Mouse (Mus musculus) ES-E14 (cell line): Measurements from ENCODE around the gene Tfeb. TPM values are rescaled to one million over a fixed set of nuclear protein-coding genes. Genes with fewer than 3 reads are reported as not detected.

Source experiments
- DNase-seq: peaks from one replicate; pipeline ENCODE4 v3.0.0-alpha.2; 2013; ENCODE audit warnings: low read depth, low spot score
- H3K27ac ChIP-seq: 2 replicates; pipeline ENCODE4 v1.5.1; 2012; ENCODE audit warnings: low read depth, mild to moderate bottlenecking, low read length, moderate library complexity, mixed read lengths; ENCODE audit not compliant: poor library complexity, insufficient read depth, severe bottlenecking
- H3K36me3 ChIP-seq: 2 replicates; pipeline ENCODE4 v1.6.1; 2012; ENCODE audit warnings: mild to moderate bottlenecking, low read length, moderate library complexity, mixed read lengths; ENCODE audit not compliant: control insufficient read depth, poor library complexity, insufficient read depth, severe bottlenecking
- H3K4me1 ChIP-seq, 2 experiments: fragments of 150-350 bp in 1 of 2; sonication (generic) in 1 of 2; 2 replicates each; pipeline ENCODE4 v1.6.1; 2012; ENCODE audit warnings: low read length in 2 of 2, mild to moderate bottlenecking in 1 of 2, mixed read lengths in 1 of 2; ENCODE audit not compliant: control insufficient read depth in 2 of 2, insufficient read depth in 2 of 2, poor library complexity in 1 of 2
- H3K4me3 ChIP-seq, 2 experiments: fragments of 150-350 bp in 1 of 2; sonication (generic) in 1 of 2; 2 replicates each; pipeline ENCODE4 v1.5.1; 2012; ENCODE audit warnings: low read length in 2 of 2, low read depth in 1 of 2, mild to moderate bottlenecking in 1 of 2, mixed read lengths in 1 of 2; ENCODE audit not compliant: insufficient read depth in 1 of 2, poor library complexity in 1 of 2, severe bottlenecking in 1 of 2
- H3K9ac ChIP-seq: 2 replicates; pipeline ENCODE4 v1.6.1; 2012; ENCODE audit warnings: low read depth, mild to moderate bottlenecking, low read length, mixed read lengths; ENCODE audit not compliant: poor library complexity, insufficient read depth, severe bottlenecking
- H3K9me3 ChIP-seq: fragments of 150-350 bp; sonication (generic); 2 replicates; pipeline ENCODE4 v1.6.1; 2012; ENCODE audit warnings: low read depth, mild to moderate bottlenecking, low read length; ENCODE audit not compliant: control insufficient read depth, insufficient read depth
- CHD2 ChIP-seq: IDR thresholded peaks from 2 replicates; pipeline ENCODE4 v1.6.1; 2014; ENCODE audit warnings: mild to moderate bottlenecking, low read depth, low read length, inconsistent platforms
- HCFC1 ChIP-seq: IDR thresholded peaks from 2 replicates; pipeline ENCODE4 v1.6.1; 2012; ENCODE audit warnings: low read length, inconsistent platforms, borderline replicate concordance; ENCODE audit not compliant: insufficient read depth
- MAFK ChIP-seq: IDR thresholded peaks from 2 replicates; pipeline ENCODE4 v1.6.1; 2014; ENCODE audit warnings: mild to moderate bottlenecking, low read depth, low read length, inconsistent platforms; ENCODE audit not compliant: insufficient read depth
- ZC3H11A ChIP-seq: IDR thresholded peaks from 2 replicates; pipeline ENCODE4 v1.6.1; 2012; ENCODE audit warnings: low read depth, mild to moderate bottlenecking, inconsistent platforms, low read length, borderline replicate concordance
- ZNF384 ChIP-seq: IDR thresholded peaks from 2 replicates; pipeline ENCODE4 v1.6.1; 2012; ENCODE audit warnings: low read depth, low read length, inconsistent platforms
- in situ Hi-C, 2 experiments: fragments of 600-800 bp; cut with MboI; formaldehyde crosslinking; loops; one replicate each; pipeline ENCODE4 v1.15.1; 2025; ENCODE audit warnings: low sequenced_read_pairs in 2 of 2, inconsistent platforms in 1 of 2; ENCODE audit not compliant: unreplicated experiment in 2 of 2
- total RNA-seq: library from RNA; depleted of rRNA; stranded (reverse); fragments of 300-350 nt; gene quantifications from 2 replicates; pipeline ENCODE4 v1.2.3, GENCODE M21; 2012; rRNA removed

The Tfeb gene
- total RNA-seq, 1 experiment = 21.0 TPM

GRCm38 (mm10) chr17:47837808-47838207 is 101.0 kb downstream of the Tfeb start:
- TF ChIP-seq MAFK = no peak
- TF ChIP-seq ZC3H11A = no peak
- no peak for TF ChIP-seq CHD2
- no peak for TF ChIP-seq ZNF384
- no peak for TF ChIP-seq HCFC1
- H3K36me3 ChIP-seq = no peaks in the 10 kb centered on the region
- peaks cover 2 to 7% of the 10 kb centered on the region in 2 experiments; a peak in 1 of 4 replicates for H3K4me1 ChIP-seq
- H3K9me3 ChIP-seq = no peaks in the 10 kb centered on the region
- H3K9ac ChIP-seq = no peak overlapping the region
- in situ Hi-C loops = no loop called here
- no peak for DNase-seq
- H3K4me3 ChIP-seq = no peak overlapping the region
- H3K27ac ChIP-seq = no peak overlapping the region

- H3K36me3 ChIP-seq = no peaks in the 10 kb centered on the region
- no peak overlapping the region for H3K4me3 ChIP-seq
- no peaks in the 10 kb centered on the region for H3K9me3 ChIP-seq
- in situ Hi-C loops = no loop called here
- H3K4me1 ChIP-seq = peaks cover 2 to 4% of the 10 kb centered on the region in 2 experiments; a peak in 1 of 4 replicates
- TF ChIP-seq MAFK (no peak), ZNF384 (no peak), CHD2 (no peak), ZC3H11A (no peak), HCFC1 (no peak)
- DNase-seq = no peak
- no peak overlapping the region for H3K9ac ChIP-seq
- H3K27ac ChIP-seq = no peak overlapping the region
Observed at GRCm38 (mm10) chr17:47841521-47841920, 104.7 kb downstream of the Tfeb start.

Other genes with a start within 250 kb of the Tfeb start
- 40.0 and 58.6 TPM in 2 replicates for gene Taf8, start 234.7 kb upstream of the Tfeb start, total RNA-seq
- 125 and 131 TPM in 2 replicates for gene Ccnd3, start 232.0 kb upstream of the Tfeb start, total RNA-seq
- 51.5 and 51.8 TPM in 2 replicates for gene Bysl, start 125.5 kb upstream of the Tfeb start, total RNA-seq
- gene Med20, start 125.4 kb upstream of the Tfeb start, total RNA-seq = 43.4 and 46.1 TPM in 2 replicates
- gene Gm20517, start 125.4 kb upstream of the Tfeb start, total RNA-seq = 4.9 and 5.4 TPM in 2 replicates
- gene Usp49, start 106.3 kb upstream of the Tfeb start, total RNA-seq = 10.0 and 15.5 TPM in 2 replicates
- gene Tomm6, start 48.6 kb upstream of the Tfeb start, total RNA-seq = 54.7 and 55.8 TPM in 2 replicates
- 8.4 and 15.9 TPM in 2 replicates for gene Frs3, start 48.0 kb upstream of the Tfeb start, total RNA-seq
- 0.36 and 0.37 TPM in 2 replicates for gene Gm21981, start 42.6 kb upstream of the Tfeb start, total RNA-seq
- gene Prickle4, start 42.3 kb upstream of the Tfeb start, total RNA-seq = 0.71 and 1.7 TPM in 2 replicates
- 1.7 and 3.7 TPM in 2 replicates for gene Pgc, start 10.2 kb upstream of the Tfeb start, total RNA-seq
- 15.6 and 25.0 TPM in 2 replicates for gene Mdfi, start 97.7 kb downstream of the Tfeb start, total RNA-seq
- 25.2 and 42.4 TPM in 2 replicates for gene Foxp4, start 187.6 kb downstream of the Tfeb start, total RNA-seq